ENCODE assay signal across 13 mouse cellular contexts in the genomic region with DNA sequence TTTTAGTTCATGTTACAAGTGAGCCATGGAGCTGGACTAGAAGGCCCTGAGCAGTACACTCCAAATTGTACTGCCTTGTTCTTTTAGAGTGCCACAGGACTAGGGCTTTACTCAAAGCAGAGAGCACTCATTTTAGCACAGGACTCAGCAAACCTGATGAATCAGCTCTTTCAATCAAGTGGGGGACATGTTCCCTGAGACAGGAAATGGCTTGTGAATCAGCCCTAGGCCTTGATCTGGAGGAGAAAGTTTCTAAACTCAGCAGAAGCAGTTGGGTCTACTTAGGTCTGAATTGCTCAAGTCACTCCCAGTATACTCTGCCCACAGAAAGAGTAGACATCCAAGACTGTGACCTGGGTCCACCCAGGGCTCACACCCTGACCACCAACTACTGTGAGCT.
A peak's percentile ranks its signal among the peaks of the same experiment; 100 is the strongest.
DNase-seq lines count a peak whose midpoint lies in the region.
"Had no signal": no experiment of that assay in that cellular context is flagged by ENCODE, and none has a peak within 500 bp of the region (broad histone marks: within the 10 kb centered on the region; RNA-seq: fewer than 3 reads in every experiment).

No protein-coding gene starts in this region.

- peak; percentile 52 for DNase-seq in adrenal gland, adult 2 months
- no peak for DNase-seq in adrenal gland, postnatal 25 days
- DNase-seq in adrenal gland, postnatal 14 days, result peak; percentile 9
- DNase-seq in adrenal gland, adult 18-20 months (ENCODE audit: low spot score in 2 of 2), result no peak
- DNase-seq in 416B (ENCODE audit: low read depth), result peak; percentile 12
- DNase-seq in B cell, adult 2 months, result no peak
- no peak for DNase-seq in ovary, postnatal 36 days (ENCODE audit: low spot score)
- DNase-seq: cerebellum, adult 11 months; cerebellum, adult 18-20 months; cerebellum, adult 8-10 months; cerebellum, postnatal 10 days; cerebellum, postnatal 25 days; forebrain, postnatal 0 days had no signal

Comparison
In these comparisons a context has a peak if more than half of its experiments do, and no peak if none do; other contexts are left out.
1. DNase-seq: peak in adrenal gland, adult 2 months (single experiment), adrenal gland, postnatal 14 days (single experiment) and 416B (single experiment); none in adrenal gland, postnatal 25 days (single experiment), adrenal gland, adult 18-20 months (0 of 2), B cell, adult 2 months (0 of 2) and ovary, postnatal 36 days (single experiment).